Mouse (Mus musculus) brain, embryonic 18.5 days (tissue): ENCODE data around the gene Grsf1.

Source experiments
- DNase-seq: peaks from one replicate; pipeline ENCODE4 v3.0.0-alpha.2; 2012; ENCODE audit warnings: low read depth, low spot score

The Grsf1 gene

GRCm38 (mm10) chr5:88688583-88689187, 12.7 kb upstream of the Grsf1 start:
- no peak for DNase-seq

- DNase-seq: no peak
Observed at GRCm38 (mm10) chr5:88687996-88688406, 12.0 kb upstream of the Grsf1 start.

- DNase-seq: no peak
Observed at GRCm38 (mm10) chr5:88685745-88686299, 9.9 kb upstream of the Grsf1 start.

- DNase-seq: no peak
Observed at GRCm38 (mm10) chr5:88685306-88685705, 9.3 kb upstream of the Grsf1 start.

GRCm38 (mm10) chr5:88684226-88684625, 8.3 kb upstream of the Grsf1 start:
- DNase-seq: no peak

GRCm38 (mm10) chr5:88683706-88684105, 7.7 kb upstream of the Grsf1 start:
- DNase-seq: no peak

- DNase-seq: no peak
Observed at GRCm38 (mm10) chr5:88680567-88680966, 4.6 kb upstream of the Grsf1 start.

GRCm38 (mm10) chr5:88679341-88679740, 3.4 kb upstream of the Grsf1 start:
- no peak for DNase-seq

GRCm38 (mm10) chr5:88678929-88679328, 3.0 kb upstream of the Grsf1 start:
- DNase-seq: no peak

GRCm38 (mm10) chr5:88674703-88675442, 1.1 kb downstream of the Grsf1 start:
- DNase-seq: no peak

GRCm38 (mm10) chr5:88663875-88664274, 12.1 kb downstream of the Grsf1 start:
- DNase-seq: no peak

- no peak for DNase-seq
Observed at GRCm38 (mm10) chr5:88663151-88663550, 12.8 kb downstream of the Grsf1 start.

- DNase-seq: no peak
Observed at GRCm38 (mm10) chr5:88657868-88658267, 18.1 kb downstream of the Grsf1 start.

GRCm38 (mm10) chr5:88652589-88652988, 23.4 kb downstream of the Grsf1 start:
- DNase-seq: no peak

- DNase-seq: no peak
Observed at GRCm38 (mm10) chr5:88649250-88650173, 26.5 kb downstream of the Grsf1 start.

GRCm38 (mm10) chr5:88645405-88645804, 30.6 kb downstream of the Grsf1 start:
- DNase-seq: no peak

GRCm38 (mm10) chr5:88644901-88645300, 31.1 kb downstream of the Grsf1 start:
- no peak for DNase-seq

GRCm38 (mm10) chr5:88643491-88643890, 32.5 kb downstream of the Grsf1 start:
- DNase-seq: no peak

- no peak for DNase-seq
Observed at GRCm38 (mm10) chr5:88642786-88643185, 33.2 kb downstream of the Grsf1 start.

- DNase-seq: no peak
Observed at GRCm38 (mm10) chr5:88634076-88634475, 41.9 kb downstream of the Grsf1 start.

GRCm38 (mm10) chr5:88632463-88632862, 43.5 kb downstream of the Grsf1 start:
- DNase-seq: no peak

GRCm38 (mm10) chr5:88631545-88631944, 44.4 kb downstream of the Grsf1 start:
- DNase-seq: no peak
